9 mouse cellular contexts compared by ENCODE assay signal in genomic region chr2:165854207-165854968, GRCm38 (mm10). TPM values are rescaled to one million over a fixed set of nuclear protein-coding genes. Genes with fewer than 3 reads are reported as not detected.
A peak's percentile ranks its signal among the peaks of the same experiment; 100 is the strongest.
DNase-seq lines count a peak whose midpoint lies in the region; ATAC-seq and TF ChIP-seq lines count a peak whose summit lies in the region.
"Had no signal": no experiment of that assay in that cellular context is flagged by ENCODE, and none has a peak within 500 bp of the region (broad histone marks: within the 10 kb centered on the region; RNA-seq: fewer than 3 reads in every experiment).

No protein-coding gene starts in this region.

- no peak overlapping the region for H3K9ac ChIP-seq in heart, embryonic 12.5 days
- H3K9ac ChIP-seq in embryonic facial prominence, embryonic 15.5 days, result no peak overlapping the region
- no peak overlapping the region for H3K9ac ChIP-seq in liver, embryonic 16.5 days (ENCODE audit: low read depth, low read length)

- no peak overlapping the region for H3K4me3 ChIP-seq in heart, embryonic 12.5 days
- peak overlapping the region; percentile 40; the same call in 1 of the 2 replicates for H3K4me3 ChIP-seq in G1E (ENCODE audit: low read depth, low read length)
- H3K4me3 ChIP-seq in embryonic facial prominence, embryonic 15.5 days (replicated peaks), result no peak overlapping the region
- H3K4me3 ChIP-seq in liver, embryonic 16.5 days (ENCODE audit: low read depth, low read length), result no peak overlapping the region

- no peaks in the 10 kb centered on the region for H3K9me3 ChIP-seq in heart, embryonic 12.5 days (replicated peaks)
- no peaks in the 10 kb centered on the region for H3K9me3 ChIP-seq in G1E (replicated peaks)
- H3K9me3 ChIP-seq in embryonic facial prominence, embryonic 15.5 days (replicated peaks), result no peaks in the 10 kb centered on the region
- no peaks in the 10 kb centered on the region for H3K9me3 ChIP-seq in liver, embryonic 16.5 days (replicated peaks; ENCODE audit: control insufficient read depth, low read length)

- peaks cover 99% of the 10 kb centered on the region for H3K4me1 ChIP-seq in heart, embryonic 12.5 days (replicated peaks)
- H3K4me1 ChIP-seq in G1E (ENCODE audit: insufficient read depth, low read depth, low read length), result peaks cover 78% of the 10 kb centered on the region
- peaks cover 86% of the 10 kb centered on the region for H3K4me1 ChIP-seq in embryonic facial prominence, embryonic 15.5 days
- peaks cover 63% of the 10 kb centered on the region for H3K4me1 ChIP-seq in liver, embryonic 16.5 days (ENCODE audit: control insufficient read depth, low read depth, low read length)

- no peak overlapping the region for H3K4me2 ChIP-seq in heart, embryonic 12.5 days
- H3K4me2 ChIP-seq in embryonic facial prominence, embryonic 15.5 days (replicated peaks), result no peak overlapping the region
- H3K4me2 ChIP-seq in liver, embryonic 16.5 days (ENCODE audit: low read depth, low read length), result no peak overlapping the region

- H3K36me3 ChIP-seq in heart, embryonic 12.5 days, result peaks cover 28% of the 10 kb centered on the region
- H3K36me3 ChIP-seq in G1E (replicated peaks), result peaks cover 100% of the 10 kb centered on the region
- no peaks in the 10 kb centered on the region for H3K36me3 ChIP-seq in embryonic facial prominence, embryonic 15.5 days
- peaks cover 14% of the 10 kb centered on the region; the same call in 1 of the 2 replicates for H3K36me3 ChIP-seq in liver, embryonic 16.5 days (ENCODE audit: control insufficient read depth, insufficient read depth)

- TF ChIP-seq CTCF in G1E (IDR thresholded peaks at IDR 0.05; ENCODE audit: low read depth, low read length), result no peak

- H3K27ac ChIP-seq in heart, embryonic 12.5 days (ENCODE audit: poor library complexity, severe bottlenecking), result 0 out of 2 replicates have a peak overlapping the region, but pooled peaks have one; percentile 7
- H3K27ac ChIP-seq in embryonic facial prominence, embryonic 15.5 days (replicated peaks), result no peak overlapping the region
- peak overlapping the region; percentile 27; the same call in 1 of the 2 replicates for H3K27ac ChIP-seq in liver, embryonic 16.5 days (ENCODE audit: low read length)

- no peak for ATAC-seq in heart, embryonic 12.5 days (ENCODE audit: insufficient number of reproducible peaks, low FRiP score)
- peak; percentile 43; the same call in 1 of the 2 replicates for ATAC-seq in G1E (ENCODE audit: extremely low read depth, insufficient number of reproducible peaks, low FRiP score, poor library complexity, severe bottlenecking)
- ATAC-seq in embryonic facial prominence, embryonic 15.5 days (ENCODE audit: insufficient number of reproducible peaks, low FRiP score, low TSS enrichment, low read depth), result peak; percentile 27
- ATAC-seq in liver, embryonic 16.5 days (ENCODE audit: low read depth), result no peak
- ATAC-seq: Patski had no signal

- WGBS in heart, embryonic 12.5 days, result 53% methylated on average over 16 of the region's 16 CpGs
- 54% methylated on average over 16 of the region's 16 CpGs for WGBS in embryonic facial prominence, embryonic 15.5 days
- 50% methylated on average over 16 of the region's 16 CpGs for WGBS in liver, embryonic 16.5 days (ENCODE audit: insufficient replicate concordance)

- no peaks in the 10 kb centered on the region for H3K27me3 ChIP-seq in heart, embryonic 12.5 days (replicated peaks)
- H3K27me3 ChIP-seq in G1E (ENCODE audit: insufficient read depth, low read length), result no peaks in the 10 kb centered on the region
- no peaks in the 10 kb centered on the region for H3K27me3 ChIP-seq in embryonic facial prominence, embryonic 15.5 days
- no peaks in the 10 kb centered on the region for H3K27me3 ChIP-seq in liver, embryonic 16.5 days (ENCODE audit: control insufficient read depth, insufficient read depth, low read depth, low read length)
- H3K27me3 ChIP-seq: Patski had no signal

- no peak for DNase-seq in heart, adult 8-10 months (ENCODE audit: low spot score)
- DNase-seq in G1E (ENCODE audit: low spot score), result no peak
- no peak for DNase-seq in urinary bladder, adult 18-20 months (ENCODE audit: low spot score in 2 of 2)
- no peak for DNase-seq in urinary bladder, postnatal 36 days (ENCODE audit: low spot score in 2 of 2)
- no peak for DNase-seq in kidney, adult 9 months

RNA-seq across cellular contexts. Expression of gene Zmynd8, which starts 44.4 kb away (rescaled TPM):
- 44.7 and 48.0 TPM in 2 replicates for polyA plus RNA-seq in heart, embryonic 12.5 days (2016; fragmentation: Nextera tagmentation; extraction: Ambion mirVana)
- total RNA-seq in heart, adult 8-10 months (2022), result 10 to 100 TPM; 35.5 to 60.5 (median 45.4) TPM
- total RNA-seq in G1E (2014; fragmentation: Nextera tagmentation) (144 and 153 TPM in 2 replicates), G1E (2017) (42.5 and 54.5 TPM in 2 replicates)
- polyA plus RNA-seq in G1E (2012), result 69.5 and 82.4 TPM in 2 replicates
- 50.4 and 50.9 TPM in 2 replicates for polyA plus RNA-seq in embryonic facial prominence, embryonic 15.5 days (2015; fragmentation: Nextera tagmentation; extraction: Ambion mirVana)
- polyA plus RNA-seq in liver, embryonic 16.5 days (2015; fragmentation: Nextera tagmentation; extraction: Ambion mirVana), result 20.0 and 23.6 TPM in 2 replicates

Comparison
In these comparisons a context has a peak if more than half of its experiments do, and no peak if none do; other contexts are left out.
1. ATAC-seq: peak in G1E (single experiment) and embryonic facial prominence, embryonic 15.5 days (single experiment); none in heart, embryonic 12.5 days (single experiment) and liver, embryonic 16.5 days (single experiment).